Comparison of ENCODE assay signal across 7 mouse cellular contexts in the genomic region with DNA sequence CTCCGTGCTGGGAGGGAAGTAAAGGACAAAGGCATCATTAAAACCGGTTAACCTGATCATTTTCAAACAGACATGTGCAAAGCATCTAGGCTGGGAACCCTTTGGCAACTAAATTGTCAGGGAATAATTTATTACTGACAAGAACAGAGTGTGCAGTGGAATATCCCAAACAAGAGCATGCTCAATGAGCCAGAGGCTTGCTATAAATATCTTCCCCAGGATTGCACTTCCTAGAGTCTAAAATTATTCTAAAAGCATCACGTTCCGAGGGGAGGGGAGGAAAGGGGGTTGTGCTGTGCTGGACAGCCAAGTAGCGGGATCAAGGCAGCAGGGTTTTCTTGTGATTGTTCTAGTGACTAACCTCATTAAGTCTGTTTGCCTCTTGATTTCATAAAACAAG.
DNase-seq lines count a peak whose midpoint lies in the region; ATAC-seq lines count a peak whose summit lies in the region.

No protein-coding gene starts in this region.

- DNase-seq in midbrain, embryonic 10.5 days (ENCODE audit: low spot score) = no peak
- peak; percentile 46 for DNase-seq in embryo, embryonic 11 days
- DNase-seq in kidney, postnatal 10 days = peak; percentile 40
- no peak for DNase-seq in natural killer cell, adult 2 months (ENCODE audit: low spot score in 2 of 2)

- peaks cover 17% of the 10 kb centered on the region for H3K4me1 ChIP-seq in midbrain, embryonic 10.5 days
- H3K4me1 ChIP-seq in midbrain, embryonic 15.5 days = peaks cover 3% of the 10 kb centered on the region; the same call in 1 of the 2 replicates
- H3K4me1 ChIP-seq in heart, embryonic 14.5 days (ENCODE audit: control insufficient read depth in 2 of 2, insufficient read depth in 2 of 2, low read length in 2 of 2) = peaks cover 6 to 9% of the 10 kb centered on the region in 2 experiments; a peak in 3 of 4 replicates
- H3K4me1 ChIP-seq in neural tube, embryonic 14.5 days (ENCODE audit: control insufficient read depth, insufficient read depth, low read length) = peaks cover 3% of the 10 kb centered on the region; the same call in 1 of the 2 replicates

- H3K4me2 ChIP-seq in midbrain, embryonic 15.5 days = no peak overlapping the region
- H3K4me2 ChIP-seq in heart, embryonic 14.5 days (ENCODE audit: low read length) = peak overlapping the region; percentile 32
- no peak overlapping the region for H3K4me2 ChIP-seq in neural tube, embryonic 14.5 days (ENCODE audit: low read depth, low read length)

- H3K9me3 ChIP-seq in midbrain, embryonic 10.5 days (replicated peaks) = no peaks in the 10 kb centered on the region
- H3K9me3 ChIP-seq in midbrain, embryonic 15.5 days = no peaks in the 10 kb centered on the region
- H3K9me3 ChIP-seq in heart, embryonic 14.5 days (ENCODE audit: control insufficient read depth, low read length) = no peaks in the 10 kb centered on the region
- no peaks in the 10 kb centered on the region for H3K9me3 ChIP-seq in neural tube, embryonic 14.5 days (ENCODE audit: control insufficient read depth, low read length)

- H3K36me3 ChIP-seq in midbrain, embryonic 10.5 days = no peaks in the 10 kb centered on the region
- H3K36me3 ChIP-seq in midbrain, embryonic 15.5 days (replicated peaks) = no peaks in the 10 kb centered on the region
- no peaks in the 10 kb centered on the region for H3K36me3 ChIP-seq in heart, embryonic 14.5 days (ENCODE audit: control insufficient read depth, insufficient read depth, low read length)
- H3K36me3 ChIP-seq in neural tube, embryonic 14.5 days (ENCODE audit: control insufficient read depth, insufficient read depth, low read length) = no peaks in the 10 kb centered on the region

- no peak overlapping the region for H3K4me3 ChIP-seq in midbrain, embryonic 10.5 days
- H3K4me3 ChIP-seq in midbrain, embryonic 15.5 days = no peak overlapping the region
- H3K4me3 ChIP-seq in heart, embryonic 14.5 days (ENCODE audit: control insufficient read depth in 1 of 2, insufficient read depth in 1 of 2, low read depth in 1 of 2, low read length in 2 of 2) = no peak overlapping the region
- H3K4me3 ChIP-seq in neural tube, embryonic 14.5 days (ENCODE audit: low read depth, low read length) = no peak overlapping the region

- H3K27me3 ChIP-seq in midbrain, embryonic 10.5 days (ENCODE audit: low read depth, poor library complexity, severe bottlenecking) = no peaks in the 10 kb centered on the region
- no peaks in the 10 kb centered on the region for H3K27me3 ChIP-seq in midbrain, embryonic 15.5 days (replicated peaks)
- no peaks in the 10 kb centered on the region for H3K27me3 ChIP-seq in heart, embryonic 14.5 days (ENCODE audit: control insufficient read depth, insufficient read depth, low read length)
- H3K27me3 ChIP-seq in neural tube, embryonic 14.5 days (ENCODE audit: control insufficient read depth, insufficient read depth, low read length) = no peaks in the 10 kb centered on the region

- ATAC-seq in midbrain, embryonic 15.5 days (replicated peaks) = no peak
- ATAC-seq in heart, embryonic 14.5 days (ENCODE audit: insufficient number of reproducible peaks, insufficient read depth, low FRiP score, low read depth) = no peak
- ATAC-seq in neural tube, embryonic 14.5 days (ENCODE audit: low read depth) = peak; percentile 84; the same call in 1 of the 2 replicates

- no peak overlapping the region for H3K9ac ChIP-seq in midbrain, embryonic 15.5 days
- H3K9ac ChIP-seq in heart, embryonic 14.5 days (ENCODE audit: low read length) = no peak overlapping the region
- H3K9ac ChIP-seq in neural tube, embryonic 14.5 days (replicated peaks; ENCODE audit: low read depth, low read length) = no peak overlapping the region

- 24% methylated on average over 5 of the region's 5 CpGs for WGBS in midbrain, embryonic 10.5 days
- 9% methylated on average over 5 of the region's 5 CpGs for WGBS in midbrain, embryonic 15.5 days
- 16% methylated on average over 5 of the region's 5 CpGs for WGBS in heart, embryonic 14.5 days
- 3% methylated on average over 5 of the region's 5 CpGs for WGBS in neural tube, embryonic 14.5 days

- H3K27ac ChIP-seq in midbrain, embryonic 10.5 days (replicated peaks) = peak overlapping the region; percentile 64
- H3K27ac ChIP-seq in midbrain, embryonic 15.5 days = no peak overlapping the region
- H3K27ac ChIP-seq in heart, embryonic 14.5 days (replicated peaks in 1 of 2; ENCODE audit: control insufficient read depth in 1 of 2, insufficient read depth in 1 of 2, low read depth in 2 of 2, low read length in 2 of 2) = peak overlapping the region; percentile 72 to 87
- 0 out of 2 replicates have a peak overlapping the region, but pooled peaks have one; percentile 16 for H3K27ac ChIP-seq in neural tube, embryonic 14.5 days (ENCODE audit: low read depth, low read length)

Comparison
In these comparisons a context has a peak if more than half of its experiments do, and no peak if none do; other contexts are left out.
1. DNase-seq: peak in embryo, embryonic 11 days (single experiment) and kidney, postnatal 10 days (single experiment); none in midbrain, embryonic 10.5 days (single experiment) and natural killer cell, adult 2 months (0 of 2).